Mouse (Mus musculus) liver, embryonic 14.5 days (tissue): Measurements from ENCODE around the gene Ss18l2. TPM values are rescaled to one million over a fixed set of nuclear protein-coding genes. Genes with fewer than 3 reads are reported as not detected.

Experiments used
- ATAC-seq: fragments of 200-750 bp; cut with Nextera tagmentation; 2 replicates; pipeline ENCODE4 v1.8.0; 2017; ENCODE audit warnings: moderate number of reproducible peaks, mild to moderate bottlenecking, moderate library complexity; ENCODE audit not compliant: insufficient read depth
- DNase-seq, 3 experiments: peaks; one replicate each; pipeline ENCODE4 v3.0.0-alpha.2; 2012 to 2013; ENCODE audit warnings: low read depth in 3 of 3, low spot score in 3 of 3
- H3K27ac ChIP-seq: fragments of 300-500 bp; sonication (generic); 2 replicates; pipeline ENCODE4 v1.5.1; 2014; ENCODE audit warnings: moderate library complexity, mild to moderate bottlenecking, control low read depth, inconsistent platforms
- H3K27me3 ChIP-seq: fragments of 300-500 bp; sonication (generic); 2 replicates; pipeline ENCODE4 v1.6.1; 2014; ENCODE audit warnings: mild to moderate bottlenecking, low read length, moderate library complexity; ENCODE audit not compliant: control insufficient read depth, insufficient read depth
- H3K36me3 ChIP-seq: fragments of 300-500 bp; sonication (generic); replicated peaks from 2 replicates; pipeline ENCODE4 v1.6.1; 2014; ENCODE audit warnings: low read depth; ENCODE audit not compliant: control insufficient read depth, insufficient read depth
- H3K4me1 ChIP-seq, 2 experiments: fragments of 200-500 bp in 1 of 2; fragments of 300-500 bp in 1 of 2; sonication (generic) in 1 of 2; replicated peaks; 2 replicates each; pipeline ENCODE4 v1.6.1; 2012 to 2014; ENCODE audit warnings: antibody characterized with exemption in 1 of 2, inconsistent platforms in 1 of 2, low read length in 1 of 2; ENCODE audit not compliant: control insufficient read depth in 2 of 2, insufficient read depth in 2 of 2
- H3K4me2 ChIP-seq: fragments of 300-500 bp; sonication (generic); 2 replicates; pipeline ENCODE4 v1.6.1; 2014; ENCODE audit warnings: low read depth, mild to moderate bottlenecking, control low read depth, moderate library complexity
- H3K4me3 ChIP-seq, 2 experiments: fragments of 200-500 bp in 1 of 2; fragments of 300-500 bp in 1 of 2; sonication (generic) in 1 of 2; 2 replicates each; pipeline ENCODE4 v1.5.1; 2012 to 2014; ENCODE audit warnings: low read depth in 2 of 2, low read length in 2 of 2, mild to moderate bottlenecking in 2 of 2, control low read depth in 1 of 2, inconsistent platforms in 1 of 2, moderate library complexity in 1 of 2; ENCODE audit not compliant: insufficient read depth in 1 of 2
- H3K9ac ChIP-seq: fragments of 300-500 bp; sonication (generic); replicated peaks from 2 replicates; pipeline ENCODE4 v1.6.1; 2014; ENCODE audit warnings: mild to moderate bottlenecking, control low read depth, moderate library complexity
- H3K9me3 ChIP-seq: fragments of 300-500 bp; sonication (generic); 2 replicates; pipeline ENCODE4 v1.6.1; 2016; ENCODE audit warnings: low read length, mixed read lengths; ENCODE audit not compliant: control insufficient read depth
- CTCF ChIP-seq: IDR thresholded peaks from 2 replicates; pipeline ENCODE4 v1.5.1; 2016; ENCODE audit warnings: antibody characterized with exemption, low read depth, control low read depth
- EP300 ChIP-seq: IDR thresholded peaks from 2 replicates; pipeline ENCODE4 v1.6.1; 2016; ENCODE audit warnings: antibody characterized with exemption, low read depth
- WGBS: fragments of 180-500 bp; shearing (Covaris S2); extraction: QIAGEN DNeasy Blood & Tissue Kit; methylation state at CpG from one replicate; pipeline ENCODE4 v1.1.7; 2014; ENCODE audit not compliant: insufficient replicate concordance; 5-methylcytosine and 5-hydroxymethylcytosine counted together
- polyA plus RNA-seq, 2 experiments: library from polyadenylated mRNA; depleted of rRNA in 1 of 2; stranded (reverse) in 1 of 2; unstranded in 1 of 2; fragments of >200 nt; fragmentation: Nextera tagmentation in 1 of 2; extraction: Ambion mirVana in 1 of 2; gene quantifications; 2 replicates each; pipeline versions ENCODE4 v1.2.1 to v1.2.3; 2012 to 2014

Gene Ss18l2
- polyA plus RNA-seq, 2 experiments = 24.8 to 83.3 TPM

DNA sequence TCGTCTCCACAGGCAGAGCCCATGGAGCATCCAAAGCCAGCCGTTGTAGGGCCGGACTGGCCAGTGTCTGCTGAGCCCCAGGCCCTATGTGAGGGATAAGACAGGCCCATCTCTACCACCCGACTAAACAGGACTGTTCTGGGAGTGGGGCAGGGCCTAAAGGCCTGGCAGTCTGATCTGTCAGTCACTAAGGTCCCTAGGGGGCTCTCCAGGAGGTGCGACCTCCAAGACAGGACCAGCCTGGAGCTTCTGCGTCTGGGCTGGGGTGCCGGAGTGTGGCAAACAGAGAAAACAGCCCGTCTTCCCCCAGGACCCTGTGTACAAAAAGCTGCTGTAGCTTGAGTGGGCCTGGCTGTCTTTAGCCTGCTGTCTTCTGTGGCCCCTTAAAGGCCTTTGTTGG, 51.7 kb downstream of the Ss18l2 start:
- Histone ChIP-seq H3K27me3 (peaks cover 33% of the 10 kb centered on the region), H3K27ac (no peak overlapping the region), H3K4me1 (0 out of 4 replicates have a peak, but pooled peaks cover 0 to 3% of the 10 kb centered on the region in 2 experiments), H3K9me3 (no peaks in the 10 kb centered on the region), H3K36me3 (no peaks in the 10 kb centered on the region; the same call in 1 of the 2 replicates), H3K4me3 (no peak overlapping the region), H3K4me2 (no peak overlapping the region), H3K9ac (no peak overlapping the region)
- TF ChIP-seq EP300 (no peak), CTCF (no peak)
- 67% methylated on average over 8 of the region's 8 CpGs for WGBS
- ATAC-seq (no peak), DNase-seq (no peak)

DNA sequence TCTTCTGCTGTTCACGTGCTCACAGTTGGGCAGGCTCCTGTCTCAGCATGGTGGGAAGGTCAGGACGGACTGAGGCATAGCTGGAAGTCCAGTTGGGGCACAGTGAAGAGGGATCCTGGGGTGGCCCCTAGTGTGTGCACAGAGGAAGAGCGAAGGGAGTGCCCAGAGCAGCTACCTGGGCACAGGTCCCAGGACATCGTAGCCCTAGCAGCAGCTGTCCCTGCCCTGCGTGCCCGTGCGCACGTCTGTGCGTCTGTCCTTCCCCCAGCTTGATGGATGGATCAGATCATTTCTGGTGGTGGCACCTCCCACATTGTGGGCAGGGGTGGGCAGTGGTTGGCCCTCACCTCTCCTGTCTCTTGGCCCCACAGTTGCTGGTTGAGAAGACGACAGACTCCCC, 52.1 kb downstream of the Ss18l2 start:
- H3K9ac ChIP-seq = no peak overlapping the region
- TF ChIP-seq EP300 (no peak), CTCF (no peak)
- peaks cover 33% of the 10 kb centered on the region for H3K27me3 ChIP-seq
- no peaks in the 10 kb centered on the region for H3K36me3 ChIP-seq
- H3K4me2 ChIP-seq = no peak overlapping the region
- H3K4me3 ChIP-seq = no peak overlapping the region
- H3K9me3 ChIP-seq = no peaks in the 10 kb centered on the region
- no peak for DNase-seq
- no peak overlapping the region for H3K27ac ChIP-seq
- WGBS = 78% methylated on average over 10 of the region's 10 CpGs
- no peak for ATAC-seq
- 0 out of 4 replicates have a peak, but pooled peaks cover 0 to 3% of the 10 kb centered on the region in 2 experiments for H3K4me1 ChIP-seq

DNA sequence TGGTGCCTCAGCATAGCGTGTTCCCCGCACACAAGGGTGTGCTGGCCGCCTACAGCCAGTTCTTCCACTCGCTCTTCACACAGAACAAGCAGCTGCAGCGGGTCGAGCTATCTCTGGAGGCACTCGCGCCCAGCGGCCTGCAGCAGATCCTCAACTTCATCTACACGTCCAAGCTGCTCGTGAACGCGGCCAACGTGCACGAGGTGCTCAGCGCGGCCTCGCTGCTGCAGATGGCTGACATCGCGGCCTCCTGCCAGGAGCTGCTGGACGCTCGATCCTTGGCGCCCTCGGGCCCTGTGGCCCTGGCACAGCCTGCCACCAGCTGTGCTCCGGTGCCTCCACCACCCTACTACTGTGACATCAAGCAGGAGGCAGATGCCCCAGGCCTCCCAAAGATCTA, 52.6 kb downstream of the Ss18l2 start:
- Histone ChIP-seq H3K27ac (no peak overlapping the region), H3K4me1 (0 out of 4 replicates have a peak, but pooled peaks cover 0 to 3% of the 10 kb centered on the region in 2 experiments), H3K9me3 (no peaks in the 10 kb centered on the region), H3K4me3 (no peak overlapping the region), H3K4me2 (no peak overlapping the region), H3K36me3 (no peaks in the 10 kb centered on the region), H3K9ac (no peak overlapping the region), H3K27me3 (peaks cover 33% of the 10 kb centered on the region)
- no peak for ATAC-seq
- DNase-seq = no peak
- no peak for TF ChIP-seq CTCF
- TF ChIP-seq EP300 = no peak
- 76% methylated on average over 25 of the region's 25 CpGs for WGBS

Other genes starting within 250 kb of the Ss18l2 start
- 0.12 and 0.25 TPM in 2 replicates for gene Cck, start 214.6 kb upstream of the Ss18l2 start, polyA plus RNA-seq (2012; rRNA removed)
- gene Cck, start 214.6 kb upstream of the Ss18l2 start, polyA plus RNA-seq (2014; fragmentation: Nextera tagmentation; extraction: Ambion mirVana) = not detected in 2 replicates
- not detected in 2 replicates for gene Lyzl4, start 68.2 kb upstream of the Ss18l2 start, polyA plus RNA-seq (2012; rRNA removed)
- gene Lyzl4, start 68.2 kb upstream of the Ss18l2 start, polyA plus RNA-seq (2014; fragmentation: Nextera tagmentation; extraction: Ambion mirVana) = 0.15 TPM in 1 of 2 replicates, not detected in the other
- gene Vipr1, start 67.6 kb upstream of the Ss18l2 start, polyA plus RNA-seq (2012; rRNA removed) = 0.17 and 0.26 TPM in 2 replicates
- gene Vipr1, start 67.6 kb upstream of the Ss18l2 start, polyA plus RNA-seq (2014; fragmentation: Nextera tagmentation; extraction: Ambion mirVana) = 0.46 and 0.59 TPM in 2 replicates
- gene Sec22c, start 4.8 kb upstream of the Ss18l2 start, polyA plus RNA-seq (2012; rRNA removed) = 1.6 and 1.8 TPM in 2 replicates
- gene Sec22c, start 4.8 kb upstream of the Ss18l2 start, polyA plus RNA-seq (2014; fragmentation: Nextera tagmentation; extraction: Ambion mirVana) = 2.2 and 2.9 TPM in 2 replicates
- gene Nktr, start 8.8 kb downstream of the Ss18l2 start, polyA plus RNA-seq (2012; rRNA removed) = 29.5 and 41.5 TPM in 2 replicates
- gene Nktr, start 8.8 kb downstream of the Ss18l2 start, polyA plus RNA-seq (2014; fragmentation: Nextera tagmentation; extraction: Ambion mirVana) = 18.5 and 24.0 TPM in 2 replicates
- gene Zfp651, start 49.0 kb downstream of the Ss18l2 start, polyA plus RNA-seq (2012; rRNA removed) = 1.8 and 2.3 TPM in 2 replicates
- gene Zfp651, start 49.0 kb downstream of the Ss18l2 start, polyA plus RNA-seq (2014; fragmentation: Nextera tagmentation; extraction: Ambion mirVana) = 0.52 and 0.75 TPM in 2 replicates
- 0.04 TPM in 1 of 2 replicates, not detected in the other for gene Klhl40, start 67.3 kb downstream of the Ss18l2 start, polyA plus RNA-seq (2012; rRNA removed)
- gene Klhl40, start 67.3 kb downstream of the Ss18l2 start, polyA plus RNA-seq (2014; fragmentation: Nextera tagmentation; extraction: Ambion mirVana) = 0.05 TPM in 1 of 2 replicates, not detected in the other
- gene Hhatl, start 82.2 kb downstream of the Ss18l2 start, polyA plus RNA-seq (2012; rRNA removed) = 0.05 TPM in 1 of 2 replicates, not detected in the other
- not detected in 2 replicates for gene Hhatl, start 82.2 kb downstream of the Ss18l2 start, polyA plus RNA-seq (2014; fragmentation: Nextera tagmentation; extraction: Ambion mirVana)
- not detected in 2 replicates for gene Ccdc13, start 129.1 kb downstream of the Ss18l2 start, polyA plus RNA-seq (2012; rRNA removed)
- gene Ccdc13, start 129.1 kb downstream of the Ss18l2 start, polyA plus RNA-seq (2014; fragmentation: Nextera tagmentation; extraction: Ambion mirVana) = not detected in 2 replicates
- gene Higd1a, start 148.0 kb downstream of the Ss18l2 start, polyA plus RNA-seq (2012; rRNA removed) = 12.9 and 20.8 TPM in 2 replicates
- 97.4 and 119 TPM in 2 replicates for gene Higd1a, start 148.0 kb downstream of the Ss18l2 start, polyA plus RNA-seq (2014; fragmentation: Nextera tagmentation; extraction: Ambion mirVana)
- 0.07 and 0.08 TPM in 2 replicates for gene Ackr2, start 188.0 kb downstream of the Ss18l2 start, polyA plus RNA-seq (2012; rRNA removed)
- gene Ackr2, start 188.0 kb downstream of the Ss18l2 start, polyA plus RNA-seq (2014; fragmentation: Nextera tagmentation; extraction: Ambion mirVana) = 0.20 and 0.37 TPM in 2 replicates
- gene Cyp8b1, start 206.0 kb downstream of the Ss18l2 start, polyA plus RNA-seq (2012; rRNA removed) = 0.67 and 0.74 TPM in 2 replicates
- gene Cyp8b1, start 206.0 kb downstream of the Ss18l2 start, polyA plus RNA-seq (2014; fragmentation: Nextera tagmentation; extraction: Ambion mirVana) = 1.5 and 1.8 TPM in 2 replicates
- gene Fam198a, start 240.7 kb downstream of the Ss18l2 start, polyA plus RNA-seq (2012; rRNA removed) = 0.08 and 0.14 TPM in 2 replicates
- 0.10 and 0.13 TPM in 2 replicates for gene Fam198a, start 240.7 kb downstream of the Ss18l2 start, polyA plus RNA-seq (2014; fragmentation: Nextera tagmentation; extraction: Ambion mirVana)